Mouse (Mus musculus): ENCODE measurements around the gene Acox3.

DNA sequence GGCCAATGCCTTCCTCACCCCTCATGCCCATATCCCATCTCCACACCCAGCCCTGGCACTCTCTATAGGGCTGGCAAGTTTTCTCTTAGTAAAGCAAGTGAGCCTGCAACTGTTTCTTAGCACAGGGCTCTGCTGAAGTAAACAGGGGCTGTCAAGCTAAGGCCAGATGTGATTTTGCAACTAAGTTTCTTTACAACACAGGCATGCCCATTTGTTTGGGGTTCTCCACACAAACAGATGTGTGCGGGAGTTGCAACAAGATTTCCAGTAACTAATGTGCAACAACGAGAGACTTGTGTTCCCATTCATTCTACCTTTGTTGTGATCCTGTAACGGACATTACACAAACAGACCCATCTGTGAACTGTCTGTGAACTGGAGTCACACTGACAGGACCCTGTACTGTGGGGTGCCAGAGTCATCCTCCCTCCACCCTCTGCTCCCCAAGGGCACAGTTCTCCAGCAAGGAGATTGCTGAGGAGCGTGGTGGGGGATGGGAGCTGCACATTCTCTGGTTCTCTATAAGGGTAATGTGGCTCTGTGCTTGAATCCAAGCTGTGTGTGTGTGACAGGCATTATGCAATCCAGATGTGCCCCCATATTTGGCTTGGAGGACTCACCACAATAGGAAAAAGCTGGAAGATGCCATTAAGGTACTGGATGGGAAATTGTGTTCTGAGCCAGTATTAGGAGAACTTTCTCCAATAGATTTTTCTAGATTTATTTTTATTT, 41.6 kb upstream of the Acox3 start:
- TF ChIP-seq CTCF (IDR thresholded peaks at IDR 0.05; ENCODE audit: borderline replicate concordance, control insufficient read depth, extremely low read depth, insufficient read depth, low read length, poor library complexity), result no peak
- no peak for TF ChIP-seq POLR2A (IDR thresholded peaks at IDR 0.05; ENCODE audit: control insufficient read depth, extremely low read depth, insufficient read depth, low read length, poor library complexity)
